Mouse (Mus musculus) T-helper 2 cell (primary cell): Measurements from ENCODE around the gene Smad9.

ENCODE experiments used
- in situ Hi-C: fragments of 300-600 bp; cut with MboI, MseI; formaldehyde crosslinking; loops from one replicate; pipeline ENCODE4 v1.15.1; 2025; ENCODE audit warnings: high pct_unique_total_duplicates

The Smad9 gene

DNA sequence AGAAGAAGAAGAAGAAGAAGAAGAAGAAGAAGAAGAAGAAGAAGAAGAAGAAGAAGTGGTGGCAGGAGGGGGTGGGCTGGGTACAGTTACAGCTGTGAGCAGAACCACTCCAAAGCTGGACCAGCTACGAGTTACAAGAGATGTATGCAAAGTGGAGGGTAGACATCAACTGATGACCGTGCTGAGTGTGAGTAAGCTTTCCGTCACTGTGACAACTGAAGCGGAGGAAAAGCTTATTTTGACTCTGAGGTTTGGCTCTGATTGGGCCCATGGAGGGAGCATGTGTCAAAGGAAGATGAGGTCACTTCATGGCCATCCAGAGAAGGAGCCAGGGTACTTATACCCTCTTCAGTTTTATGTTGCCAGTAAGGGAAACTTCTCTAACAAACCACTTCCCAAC, 2.0 kb upstream of the Smad9 start:
- in situ Hi-C loops: no loop called here

DNA sequence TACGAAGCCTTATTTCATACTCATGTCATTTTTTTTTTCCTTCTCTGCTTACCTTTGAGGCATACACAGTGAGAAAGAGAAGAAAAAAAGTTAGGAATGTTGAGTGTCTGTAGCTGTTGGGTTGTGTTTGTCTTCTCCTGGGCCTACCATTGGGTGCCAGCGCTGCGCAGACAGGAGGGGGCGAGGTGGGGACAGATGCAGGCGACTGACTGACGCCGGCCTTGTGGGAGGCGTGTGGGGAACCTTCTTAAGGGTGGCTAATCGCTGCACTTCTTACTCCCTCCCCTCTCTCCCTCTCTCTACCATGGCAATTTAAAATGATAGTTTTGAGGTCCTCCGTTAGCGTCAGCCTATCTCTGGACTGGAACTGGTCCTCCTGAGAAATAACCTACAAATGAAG, 676 bp downstream of the Smad9 start:
- in situ Hi-C loops: no loop called here

DNA sequence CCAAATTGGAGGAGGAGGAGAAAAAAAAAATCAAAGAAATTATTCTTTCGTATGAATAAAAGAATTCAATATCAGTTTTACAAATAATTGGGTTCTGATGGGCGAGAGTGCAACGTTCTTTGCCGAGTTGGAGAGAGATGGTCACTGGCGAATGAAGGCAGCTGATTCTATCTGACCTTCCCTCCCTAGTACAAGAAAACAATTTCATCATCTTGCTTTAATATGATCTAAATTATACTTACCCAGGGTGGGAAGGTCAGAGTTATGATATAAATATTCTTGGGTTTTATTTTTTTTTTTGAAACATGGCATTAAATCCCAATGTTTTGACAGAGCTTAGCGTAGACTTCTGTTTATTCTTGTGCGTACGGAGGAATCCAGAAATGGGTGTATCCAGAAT, 2.1 kb downstream of the Smad9 start:
- in situ Hi-C loops: no loop called here

DNA sequence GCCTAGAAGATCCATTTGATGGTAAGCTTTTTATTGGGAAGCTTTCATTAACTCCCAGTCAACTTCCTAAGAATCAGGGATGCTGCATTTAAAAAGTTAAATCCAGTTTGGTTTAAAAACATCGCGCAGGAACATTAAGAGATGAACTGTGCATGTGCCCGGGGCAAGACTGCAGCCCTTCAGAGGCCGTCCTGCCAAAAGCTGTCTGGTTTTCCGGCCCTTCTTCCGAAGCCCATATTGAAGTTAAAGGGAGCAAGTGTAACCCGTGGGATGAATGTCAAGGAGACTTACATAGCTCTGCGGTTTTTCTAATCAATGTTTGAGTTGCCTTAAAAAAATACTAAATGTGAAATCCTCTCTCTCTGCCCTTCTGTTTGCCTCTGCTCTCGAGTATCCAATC, 3.8 kb downstream of the Smad9 start:
- in situ Hi-C loops: no loop called here

GRCm38 (mm10) chr3:54760321-54761115, 5.1 kb downstream of the Smad9 start:
- in situ Hi-C loops: loop anchor here (10.0 kb wide), 1 partner anchor 1446 kb away; no protein-coding TSS in a partner anchor

- in situ Hi-C loops: loop anchor here (10.0 kb wide), 1 partner anchor 1446 kb away; no protein-coding TSS in a partner anchor
These were observed 5.9 kb downstream of the Smad9 start for GRCm38 (mm10) chr3:54761258-54761657.

- in situ Hi-C loops: loop anchor here (10.0 kb wide), 1 partner anchor 1450 kb away; no protein-coding TSS in a partner anchor
These were observed 9.0 kb downstream of the Smad9 start for GRCm38 (mm10) chr3:54764418-54764817.

DNA sequence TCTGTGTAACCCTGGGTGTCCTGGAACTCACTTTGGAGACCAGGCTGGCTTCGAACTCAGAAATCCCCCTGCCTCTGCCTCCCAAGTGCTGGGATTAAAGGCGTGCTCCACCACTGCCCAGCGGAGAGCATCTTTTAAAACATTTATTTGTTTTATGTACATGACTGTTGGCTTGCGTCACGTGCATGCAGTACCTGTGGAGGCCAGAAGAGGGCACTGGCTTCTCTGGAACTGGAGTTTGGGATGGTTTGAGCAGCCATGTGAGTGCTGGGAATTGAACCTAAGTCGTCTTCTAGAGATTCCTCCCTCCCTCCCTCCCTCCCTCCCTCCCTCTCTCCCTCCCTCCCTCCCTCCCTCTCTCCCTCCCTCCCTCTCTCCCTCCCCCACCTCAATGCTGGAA, 10.1 kb downstream of the Smad9 start:
- in situ Hi-C loops: loop anchor here (10.0 kb wide), 1 partner anchor 1451 kb away; no protein-coding TSS in a partner anchor

GRCm38 (mm10) chr3:54766034-54766433, 10.7 kb downstream of the Smad9 start:
- in situ Hi-C loops: loop anchor here (10.0 kb wide), 1 partner anchor 1451 kb away; no protein-coding TSS in a partner anchor

DNA sequence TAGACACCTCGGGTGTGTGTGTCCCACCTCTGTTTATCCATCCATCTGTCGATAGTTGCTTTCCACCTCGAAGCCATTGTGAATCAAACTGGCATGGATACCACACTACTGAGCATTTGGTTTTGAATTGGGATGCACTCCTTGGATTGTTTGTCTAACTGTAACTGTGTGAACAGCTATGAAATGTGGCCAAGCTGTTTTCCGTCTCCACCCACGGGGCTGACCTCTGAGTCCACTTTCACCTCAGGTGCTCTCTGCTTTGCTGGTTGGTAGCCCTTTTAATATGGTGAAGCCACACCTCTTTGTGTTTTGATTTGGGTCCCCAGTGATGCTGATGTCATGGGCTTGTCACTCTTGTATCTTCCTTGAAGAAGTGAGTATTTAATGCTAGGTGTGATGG, 11.4 kb downstream of the Smad9 start:
- in situ Hi-C loops: loop anchor here (10.0 kb wide), 1 partner anchor 1452 kb away; no protein-coding TSS in a partner anchor

GRCm38 (mm10) chr3:54768592-54768991, 13.2 kb downstream of the Smad9 start:
- in situ Hi-C loops: loop anchor here (10.0 kb wide), 1 partner anchor 1454 kb away; no protein-coding TSS in a partner anchor

DNA sequence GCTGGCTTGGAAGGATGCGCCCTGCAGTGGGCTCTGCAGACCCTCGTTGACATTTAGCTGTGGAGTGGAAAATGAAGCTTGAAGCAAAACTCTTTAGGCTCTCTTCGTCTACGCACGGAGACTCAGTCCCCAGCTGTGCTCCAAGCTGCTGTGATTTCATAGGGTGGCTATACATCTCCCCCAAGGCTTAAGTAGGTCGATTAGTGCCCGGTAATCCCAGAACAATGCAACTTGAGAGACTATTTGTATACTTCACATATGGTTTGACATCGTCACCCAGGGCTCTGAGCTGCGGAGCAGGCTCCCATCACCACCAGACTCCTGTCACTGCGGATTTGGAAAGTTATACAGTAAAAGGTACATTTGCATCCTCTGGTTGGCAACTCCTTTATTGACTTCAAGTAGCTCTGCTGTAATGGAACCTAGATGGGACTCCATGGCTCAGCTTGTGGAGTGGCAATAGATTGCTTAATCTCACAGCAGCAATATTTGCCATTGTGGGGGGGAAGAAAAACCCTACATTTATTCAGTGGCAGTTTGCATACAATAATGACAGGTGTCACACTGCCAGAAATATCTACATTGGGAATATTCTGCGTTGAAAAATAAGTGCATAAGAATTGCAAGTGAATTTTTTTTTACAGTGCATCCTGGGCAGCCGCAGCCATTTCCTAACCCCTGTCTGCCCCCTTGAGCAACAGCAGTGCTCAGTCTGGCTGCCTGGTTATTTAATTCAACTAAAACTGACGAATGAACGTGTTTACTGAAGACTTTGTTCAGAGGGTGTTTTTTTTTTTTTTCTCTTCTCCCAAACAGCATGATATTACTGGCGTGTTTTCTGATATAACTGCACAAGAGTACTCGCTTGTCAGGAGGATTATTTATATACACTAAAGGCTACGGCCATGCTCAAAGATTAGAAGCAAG, 14.2 kb downstream of the Smad9 start:
- in situ Hi-C loops: loop anchor here (10.0 kb wide), 1 partner anchor 1455 kb away; no protein-coding TSS in a partner anchor

DNA sequence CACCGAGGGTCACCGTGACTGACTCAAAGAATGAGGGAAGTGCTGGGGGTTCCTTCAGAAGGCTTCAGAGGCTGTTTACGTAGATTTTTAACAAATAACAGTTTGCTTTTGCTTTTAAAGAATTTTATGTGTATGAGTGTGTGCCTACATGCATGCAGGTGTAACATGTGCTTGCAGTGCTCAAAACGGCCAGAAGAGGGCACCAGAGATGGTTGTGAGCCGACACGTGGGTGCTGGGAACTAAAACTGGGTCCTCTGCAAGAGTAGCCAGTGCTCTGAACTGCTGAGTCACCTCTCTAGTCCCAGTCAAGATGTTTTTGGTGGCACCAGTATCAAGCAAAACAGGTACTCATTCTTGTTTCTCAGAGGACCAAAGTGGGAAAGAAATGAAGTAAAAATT, 18.2 kb downstream of the Smad9 start:
- in situ Hi-C loops: no loop called here

DNA sequence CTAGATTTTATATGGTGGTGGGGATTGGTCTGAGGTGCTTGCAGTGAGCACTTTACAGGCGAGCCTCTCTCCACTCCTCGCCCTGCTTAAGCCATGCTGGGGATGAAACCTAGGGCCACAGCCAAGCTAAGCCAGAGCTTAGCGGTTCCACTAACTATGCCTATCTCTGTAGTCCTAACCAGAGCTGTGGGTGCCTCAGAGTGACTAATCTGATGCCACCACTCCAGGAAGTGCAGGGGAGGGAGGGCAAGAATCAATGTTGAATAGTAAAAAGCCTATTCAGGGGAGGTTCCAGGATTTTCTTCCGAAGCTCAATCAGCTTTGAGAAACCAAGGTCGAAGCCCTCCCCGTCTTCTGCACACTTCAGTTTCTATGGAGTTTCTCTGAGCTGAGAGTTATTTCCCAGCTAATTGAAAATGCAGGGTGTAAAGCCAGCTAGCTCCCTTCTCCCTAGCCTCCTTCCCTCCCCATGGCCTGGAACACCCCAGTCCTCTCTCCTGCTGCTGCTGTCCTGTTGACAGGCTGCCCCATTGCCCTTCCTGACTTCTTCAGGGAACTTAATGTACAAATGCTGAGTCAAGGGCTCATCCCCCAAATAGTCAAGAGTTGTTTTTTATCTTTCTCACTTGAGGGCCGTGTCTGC, 20.7 kb downstream of the Smad9 start:
- in situ Hi-C loops: no loop called here

DNA sequence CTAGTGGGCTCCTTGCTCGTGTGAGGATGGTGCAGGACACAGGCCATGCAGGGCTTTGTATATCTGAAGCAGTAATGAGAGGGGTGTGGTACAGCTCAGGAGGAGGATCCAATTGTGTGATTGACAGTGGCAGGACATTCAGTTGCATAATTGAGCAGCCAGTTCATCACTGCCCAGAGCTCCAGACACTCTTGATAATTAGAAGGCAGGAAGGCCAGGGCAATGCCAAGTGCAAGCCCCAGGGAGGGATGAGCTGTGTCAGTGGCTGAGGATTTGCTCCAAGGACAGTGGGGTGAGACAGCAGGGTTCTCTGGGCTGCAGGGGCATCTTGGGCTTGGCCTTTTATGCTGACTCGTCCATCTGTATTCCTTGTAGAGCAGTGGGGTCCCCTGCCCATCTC, 35.2 kb downstream of the Smad9 start:
- in situ Hi-C loops: no loop called here

DNA sequence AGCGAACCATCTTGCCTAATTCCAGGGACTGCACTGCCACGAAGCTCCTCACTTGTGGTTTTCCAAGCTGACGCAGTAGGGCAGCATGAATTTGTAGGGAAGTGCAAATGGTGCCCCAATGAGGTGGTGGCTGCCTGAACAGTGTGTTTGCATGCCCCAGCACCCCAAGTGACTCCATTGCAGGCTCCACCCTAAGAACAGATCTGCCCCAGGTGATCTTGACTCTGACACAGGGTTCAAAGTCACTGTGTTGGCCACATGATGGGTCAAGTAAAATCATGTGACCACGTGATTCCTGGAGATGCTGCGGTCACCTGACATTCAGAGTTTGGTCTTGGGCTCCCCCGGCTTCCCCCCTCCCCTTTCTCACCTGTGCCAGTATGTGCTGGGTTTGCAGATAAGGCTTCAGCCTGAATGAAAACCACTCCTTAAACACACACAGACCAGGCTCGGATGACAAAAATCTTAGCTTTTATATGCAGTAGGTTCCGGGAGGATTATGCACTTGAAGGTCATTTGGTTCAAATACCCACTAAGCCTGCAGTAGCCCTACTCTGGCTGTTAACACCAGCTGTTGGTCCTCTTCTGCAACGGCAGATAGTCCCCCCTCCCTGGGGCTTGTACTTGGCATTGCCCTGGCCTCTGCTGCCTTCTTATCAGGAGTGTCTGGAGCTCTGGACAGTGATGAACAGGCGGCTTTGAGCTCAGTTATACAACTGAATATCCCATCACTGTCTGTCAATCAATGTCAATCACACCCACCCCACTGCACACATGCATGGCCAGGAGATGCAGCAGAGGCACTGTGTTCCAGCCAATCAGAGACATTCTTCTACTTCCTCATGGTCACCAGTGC, 36.7 kb downstream of the Smad9 start:
- in situ Hi-C loops: no loop called here

DNA sequence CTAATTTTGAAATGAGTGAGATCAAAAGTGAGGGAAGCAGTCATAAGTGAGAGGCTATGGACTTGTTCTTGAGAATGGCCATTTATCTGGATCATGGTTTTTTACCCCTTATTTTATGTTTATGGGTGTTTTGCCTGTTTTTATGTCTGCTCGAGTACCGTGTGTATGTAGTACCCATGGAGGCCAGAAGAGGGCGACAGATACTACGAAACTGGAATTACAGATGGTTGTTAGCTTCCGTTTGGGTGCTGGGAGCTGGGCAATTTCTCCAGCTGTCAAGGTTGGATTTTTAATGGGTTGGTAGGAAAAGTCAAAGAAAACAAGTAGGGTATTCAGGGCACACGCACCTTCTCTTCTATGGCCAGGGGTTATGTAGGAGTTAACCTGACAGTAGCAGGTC, 38.4 kb downstream of the Smad9 start:
- in situ Hi-C loops: no loop called here

- in situ Hi-C loops: no loop called here
These were observed 40.0 kb downstream of the Smad9 start for GRCm38 (mm10) chr3:54795379-54795778.

- in situ Hi-C loops: no loop called here
These were observed 40.4 kb downstream of the Smad9 start for GRCm38 (mm10) chr3:54795806-54796205.

DNA sequence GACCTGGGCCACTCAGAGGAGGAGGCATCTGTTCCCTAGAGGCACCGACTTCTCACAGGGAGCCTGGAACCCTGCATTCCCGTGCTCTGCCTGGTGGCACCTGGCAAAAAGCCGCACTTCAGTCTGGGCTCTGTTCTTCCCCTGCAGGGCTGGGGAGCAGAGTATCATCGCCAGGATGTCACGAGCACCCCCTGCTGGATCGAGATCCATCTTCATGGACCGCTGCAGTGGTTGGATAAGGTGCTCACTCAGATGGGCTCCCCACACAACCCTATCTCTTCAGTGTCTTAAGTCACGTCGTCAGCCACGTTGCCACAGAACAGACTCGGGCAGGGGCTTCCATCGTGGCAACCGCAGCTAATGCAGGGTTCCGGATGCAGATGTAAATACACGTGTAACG, 41.8 kb downstream of the Smad9 start:
- in situ Hi-C loops: no loop called here

DNA sequence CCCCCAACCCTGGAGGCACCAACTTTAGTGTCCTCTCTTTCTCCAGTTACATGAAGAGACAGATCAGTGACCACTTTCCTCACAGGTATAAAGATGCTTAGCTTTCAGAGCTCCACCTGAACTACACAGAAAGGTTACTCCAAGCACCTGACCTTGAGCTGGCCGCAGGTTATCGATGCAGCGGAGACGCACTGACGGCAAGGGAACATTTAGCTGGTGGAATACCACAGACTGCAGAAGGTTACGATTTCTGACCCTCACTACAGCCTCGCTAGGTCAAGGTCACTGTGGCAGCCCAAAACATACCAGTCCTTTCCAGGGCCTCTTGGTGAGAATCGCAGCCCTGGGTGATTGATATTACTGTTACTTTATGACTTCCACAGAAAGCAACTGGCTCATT, 48.3 kb downstream of the Smad9 start:
- in situ Hi-C loops: loop anchor here (5.0 to 25.0 kb wide), 3 partner anchors 66 to 941 kb away; partner anchors contain the start of genes Alg5, Exosc8 and Ufm1
